Mouse (Mus musculus): Measurements from ENCODE around the gene Exoc6. TPM values are rescaled to one million over a fixed set of nuclear protein-coding genes. Genes with fewer than 3 reads are reported as not detected.

Exoc6 gene
- total RNA-seq, 2 experiments from 2014 or later, result 48.1 to 52.3 TPM

DNA sequence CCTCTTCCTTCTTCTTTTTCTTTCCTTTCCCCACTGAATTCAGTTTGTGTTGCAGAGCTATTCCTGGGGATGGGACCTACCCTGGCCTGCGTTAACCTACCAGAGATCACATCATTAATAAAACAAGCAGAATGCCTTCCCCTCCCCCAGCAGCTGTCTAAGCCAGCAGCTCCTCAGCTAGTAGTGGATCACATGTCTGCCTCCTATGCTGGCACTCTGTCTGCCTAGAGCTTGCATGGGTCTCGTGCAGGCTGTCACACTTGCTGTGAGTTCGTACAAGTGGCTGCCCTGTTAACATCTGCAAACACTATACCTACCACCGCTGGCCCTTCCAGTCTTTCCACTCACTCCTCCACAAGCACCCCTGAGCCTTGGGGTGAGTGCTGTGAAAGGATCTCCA lies 29.4 kb downstream of the Exoc6 start:
- no peak for DNase-seq

DNA sequence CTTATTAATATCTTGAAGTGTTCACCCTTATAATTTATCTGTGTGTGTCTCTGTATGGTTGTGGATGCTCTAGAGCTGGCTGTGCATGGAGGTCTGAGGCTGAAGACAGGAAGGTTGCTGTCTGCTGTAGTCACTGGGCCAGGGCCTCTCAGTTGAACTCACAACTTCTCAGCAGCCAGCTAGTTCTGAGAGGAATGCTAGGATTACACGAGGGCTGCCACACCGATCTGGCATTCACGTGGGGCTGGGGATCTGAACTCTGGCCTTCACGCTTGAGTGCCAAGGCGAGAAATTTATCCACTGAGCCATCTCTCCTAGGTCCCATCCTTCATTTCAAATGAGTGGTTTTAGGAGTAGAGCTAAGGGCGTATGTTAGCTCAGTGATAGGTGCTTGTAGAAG lies 30.2 kb downstream of the Exoc6 start:
- DNase-seq, result no peak

GRCm38 (mm10) chr19:37585210-37585609 lies 35.0 kb downstream of the Exoc6 start:
- DNase-seq, result no peak

DNA sequence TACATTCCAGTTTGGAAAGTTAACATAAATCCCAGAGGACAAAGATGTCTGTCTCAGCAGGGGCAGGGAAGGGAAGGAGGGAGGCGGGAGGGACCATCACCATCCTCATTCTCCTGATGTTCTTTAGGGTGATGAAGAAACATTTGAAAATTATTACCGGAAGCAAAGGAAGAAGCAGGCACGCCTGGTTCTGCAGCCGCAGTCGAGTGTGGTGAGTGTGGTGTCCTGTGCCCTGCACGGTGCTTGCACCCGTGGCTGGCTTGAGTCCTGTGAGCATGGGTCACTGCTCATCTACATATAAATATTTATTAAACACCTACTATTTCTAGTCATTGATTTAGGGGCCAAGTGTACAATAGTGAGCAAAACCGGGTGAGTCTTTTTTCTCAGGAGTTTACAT lies 35.5 kb downstream of the Exoc6 start:
- no peak for DNase-seq

GRCm38 (mm10) chr19:37590544-37590943 lies 40.3 kb downstream of the Exoc6 start:
- DNase-seq, result no peak

GRCm38 (mm10) chr19:37601968-37602848 lies 52.0 kb downstream of the Exoc6 start:
- no peak for DNase-seq

- DNase-seq, result no peak
These were observed 59.8 kb downstream of the Exoc6 start for GRCm38 (mm10) chr19:37609991-37610390.

GRCm38 (mm10) chr19:37612893-37613292 lies 62.7 kb downstream of the Exoc6 start:
- no peak for DNase-seq

DNA sequence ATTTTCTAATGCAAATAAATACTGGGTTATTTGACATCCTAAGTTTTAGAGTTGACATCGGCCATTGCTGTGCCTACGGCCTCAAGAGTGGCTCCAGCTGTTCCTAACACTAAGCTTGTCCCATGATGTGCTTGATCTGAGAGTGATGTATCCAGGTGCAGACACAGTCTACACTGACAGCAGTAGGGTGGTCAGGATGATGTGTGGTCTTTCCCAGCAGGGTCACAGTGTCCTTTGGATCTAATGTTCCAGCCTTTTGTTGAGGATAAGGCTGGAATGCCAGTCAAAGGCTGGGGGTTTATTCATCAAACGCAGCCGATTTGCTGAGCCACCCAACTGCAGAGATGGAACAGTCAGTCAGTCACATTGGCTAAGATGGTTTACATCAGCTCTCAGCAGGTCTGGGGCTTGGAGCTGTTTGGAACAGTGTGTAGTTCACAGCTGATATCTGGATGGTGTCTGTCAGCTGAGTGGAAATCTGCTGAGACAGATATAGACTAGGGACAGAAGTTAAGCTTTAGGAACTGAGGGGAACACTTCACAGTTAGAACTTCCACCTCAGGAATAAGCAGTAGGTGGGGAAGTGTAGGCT lies 64.9 kb downstream of the Exoc6 start:
- peak; percentile 13 to 27 for DNase-seq

DNA sequence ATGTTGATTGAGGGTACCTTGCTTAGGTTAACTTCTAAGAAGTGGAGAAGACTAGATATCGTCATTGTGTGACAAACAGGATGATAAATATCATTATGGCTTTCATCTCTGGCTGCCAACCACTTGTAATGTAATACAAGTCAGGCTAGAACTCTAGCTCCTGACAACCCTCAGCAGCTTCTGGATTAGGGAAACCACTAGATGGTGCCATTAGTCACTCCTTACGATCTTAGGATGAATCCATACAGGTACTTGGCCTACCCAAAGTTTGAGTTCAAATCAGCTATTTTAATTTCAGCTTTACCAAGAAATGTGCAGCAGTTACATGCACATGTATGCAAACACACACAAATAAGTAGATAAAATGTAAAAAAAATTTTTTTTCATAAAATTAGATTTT lies 97.8 kb downstream of the Exoc6 start:
- DNase-seq, result no peak

DNA sequence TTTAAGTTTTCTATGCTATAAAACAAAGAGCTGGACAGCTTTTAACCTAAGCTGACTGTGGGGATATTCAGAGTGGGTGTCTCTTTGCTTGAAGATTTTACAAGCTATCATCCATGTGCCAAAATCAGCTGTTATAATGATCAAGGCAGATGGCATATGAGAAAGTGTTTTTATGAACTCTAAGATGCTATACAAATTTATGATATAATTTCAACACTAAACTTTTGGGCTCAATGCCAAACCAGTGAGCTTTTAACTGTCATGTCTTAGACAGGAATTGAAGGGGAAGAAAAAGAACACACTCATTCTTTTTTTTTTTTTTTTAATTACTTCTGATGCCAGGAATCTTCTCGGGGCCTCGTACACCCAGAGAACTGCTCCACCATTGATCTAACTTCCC lies 100.3 kb downstream of the Exoc6 start:
- no peak for DNase-seq

DNA sequence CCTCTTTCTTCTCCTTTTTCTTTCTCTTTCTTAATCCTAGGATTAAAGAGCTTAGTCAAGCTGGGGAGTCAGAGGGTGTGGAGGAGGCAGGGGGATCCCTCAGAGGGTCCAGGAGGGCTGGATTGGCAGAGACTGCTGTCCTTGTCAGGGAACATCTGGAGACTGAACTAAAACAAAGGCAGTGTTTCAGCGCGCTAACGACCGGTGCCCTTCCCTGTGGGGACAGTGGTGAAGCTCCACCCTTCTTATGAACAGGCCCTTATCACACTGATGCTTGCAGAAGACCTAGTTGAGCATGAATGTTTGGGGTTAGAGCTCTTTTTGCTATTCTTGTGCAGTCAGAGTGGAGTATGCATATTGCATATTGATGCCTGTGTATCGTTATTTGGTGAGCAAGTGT lies 103.8 kb downstream of the Exoc6 start:
- no peak for DNase-seq

- no peak for DNase-seq
These were observed 106.2 kb downstream of the Exoc6 start for GRCm38 (mm10) chr19:37656441-37656840.

- DNase-seq, result no peak
These were observed 115.0 kb downstream of the Exoc6 start for GRCm38 (mm10) chr19:37665256-37665655.

GRCm38 (mm10) chr19:37667855-37668594 lies 117.8 kb downstream of the Exoc6 start:
- DNase-seq, result no peak

DNA sequence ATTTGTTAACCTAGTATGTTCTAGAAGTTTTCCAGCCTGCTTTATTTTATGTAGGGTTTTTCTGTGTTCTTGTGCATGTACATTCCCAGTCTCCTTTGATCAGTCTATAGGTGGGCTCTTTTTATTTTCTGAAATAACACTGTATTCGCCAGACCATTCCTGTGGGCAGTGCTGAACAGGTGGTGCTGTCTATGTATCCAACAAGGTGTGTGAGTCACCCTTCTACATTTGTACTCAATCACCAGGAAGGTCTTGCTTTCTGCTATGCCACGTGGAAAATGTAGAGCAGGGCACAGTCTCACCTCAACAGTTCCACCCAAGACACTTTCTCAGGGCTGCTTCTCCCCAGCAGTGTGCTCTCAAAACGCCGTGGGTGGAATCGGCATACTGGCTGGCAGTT lies 118.4 kb downstream of the Exoc6 start:
- DNase-seq, result no peak

- no peak for DNase-seq
These were observed 119.3 kb downstream of the Exoc6 start for GRCm38 (mm10) chr19:37669486-37669885.

- no peak for DNase-seq
These were observed 123.2 kb downstream of the Exoc6 start for GRCm38 (mm10) chr19:37673393-37673792.

DNA sequence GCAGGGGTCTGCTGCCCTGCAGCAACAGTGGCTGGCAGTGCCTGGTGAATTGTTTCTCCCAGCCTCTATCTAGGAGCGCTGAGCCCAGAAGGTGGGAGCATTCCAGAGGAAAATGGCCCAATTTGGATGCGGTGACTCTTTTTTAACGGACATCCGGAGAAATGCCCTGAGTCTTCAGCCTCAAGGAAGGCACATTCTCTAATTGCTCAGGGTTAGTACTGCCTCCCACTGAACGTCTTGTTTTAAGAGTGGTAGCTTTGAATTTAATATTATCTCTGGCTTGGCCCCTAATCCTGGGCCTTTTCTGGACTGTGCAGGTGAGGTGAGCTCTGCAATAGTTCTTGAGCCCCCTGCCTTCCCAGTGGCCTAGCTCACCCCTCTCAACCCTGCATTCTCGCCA lies 135.1 kb downstream of the Exoc6 start, which contains the start of gene Cyp26c1:
Gene Cyp26c1, plus strand, starts transcription at position 301 of the 400 bp plus-strand sequence.
- no peak for DNase-seq

GRCm38 (mm10) chr19:37686347-37686746 lies 136.1 kb downstream of the Exoc6 start:
- no peak for DNase-seq

DNA sequence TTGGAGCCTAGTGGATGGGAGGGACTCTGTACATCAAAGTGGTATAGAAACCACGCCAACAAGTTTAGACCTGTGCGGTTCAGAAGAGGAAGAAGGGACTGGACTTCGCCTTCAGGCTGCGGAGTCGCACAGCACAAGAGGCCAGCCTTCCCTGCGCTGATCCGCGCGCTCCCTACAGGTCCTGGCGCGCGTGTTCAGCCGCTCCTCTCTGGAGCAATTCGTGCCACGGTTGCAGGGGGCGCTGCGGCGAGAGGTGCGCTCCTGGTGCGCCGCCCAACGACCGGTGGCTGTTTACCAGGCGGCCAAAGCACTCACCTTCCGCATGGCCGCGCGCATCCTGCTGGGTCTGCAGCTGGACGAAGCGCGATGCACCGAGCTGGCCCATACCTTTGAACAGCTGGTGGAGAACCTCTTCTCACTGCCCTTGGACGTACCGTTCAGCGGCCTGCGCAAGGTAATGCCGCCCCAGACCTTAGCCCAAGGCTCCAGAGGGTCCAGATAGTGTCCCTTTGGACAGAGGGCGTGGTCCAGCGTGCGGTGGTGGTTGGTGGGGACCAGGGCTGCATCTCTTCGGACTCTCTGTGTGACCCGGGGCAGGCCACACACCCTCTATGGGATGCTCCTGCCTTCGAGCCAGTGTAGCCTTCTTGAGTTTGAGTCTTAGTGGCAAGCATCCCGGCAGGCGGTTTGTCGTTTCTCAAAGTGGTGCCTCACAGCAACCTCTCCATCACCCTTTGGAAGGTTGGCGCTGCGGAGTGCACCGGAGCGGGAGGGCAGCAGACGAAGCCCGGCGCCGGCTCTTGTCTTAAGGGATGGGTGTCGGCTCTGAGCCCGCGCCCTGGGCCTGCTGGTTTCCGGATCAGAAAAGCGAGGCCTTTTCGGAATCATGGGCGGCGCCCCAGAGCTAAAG lies 137.0 kb downstream of the Exoc6 start:
- DNase-seq, result no peak

DNA sequence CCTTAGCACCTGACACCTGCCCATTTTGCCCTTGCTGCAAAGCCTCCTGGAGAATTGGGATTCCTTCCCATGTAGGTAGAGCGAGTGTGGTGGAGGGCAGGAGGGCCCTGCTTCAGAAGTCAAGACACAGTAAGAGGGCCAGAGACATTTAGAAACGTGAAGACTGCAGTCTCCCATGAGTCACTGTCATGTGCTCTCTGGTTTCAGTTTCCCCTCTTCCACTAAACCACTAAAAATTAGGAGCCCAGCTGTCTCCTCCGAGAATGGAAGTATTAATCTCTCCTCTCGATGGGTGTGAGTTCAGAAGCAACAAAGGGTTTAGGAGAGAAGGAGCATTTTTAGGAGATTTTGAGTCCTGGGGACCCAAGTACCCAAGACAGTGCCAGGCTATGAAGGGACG lies 139.3 kb downstream of the Exoc6 start:
- no peak for DNase-seq
